Mouse (Mus musculus): Measurements from ENCODE around the gene Cyp2d10. TPM values are rescaled to one million over a fixed set of nuclear protein-coding genes. Genes with fewer than 3 reads are reported as not detected.
"Not testable (repeated sequence)": the region's sequence is repeated elsewhere in the genome, so short reads cannot be mapped to it uniquely, and the experiment has no call there.

Gene Cyp2d10
- polyA plus RNA-seq (2012; rRNA removed): 0.08 and 0.19 TPM in 2 replicates

DNA sequence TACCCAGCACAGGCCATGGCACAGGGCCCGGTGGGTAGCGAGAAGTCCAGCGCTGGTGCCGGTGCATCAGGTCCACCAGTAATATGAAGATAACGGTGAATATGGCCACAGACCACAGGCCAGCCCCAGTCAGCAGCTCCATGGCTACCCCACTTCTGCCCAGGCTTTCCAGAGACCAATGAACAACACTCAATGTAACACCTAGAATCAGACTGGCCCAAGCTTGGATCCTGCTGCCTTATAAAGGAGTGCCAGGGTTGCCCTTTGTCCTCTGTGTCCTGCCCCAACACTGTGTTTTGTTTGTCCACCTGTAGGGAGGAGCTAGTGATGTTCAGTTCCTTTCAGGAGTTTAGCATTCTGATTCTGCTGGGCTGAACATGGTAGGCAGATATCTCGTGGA lies at the start of gene Cyp2d10:
Gene Cyp2d10 (minus strand): TSS at position 215 of the 400 bp plus-strand sequence.
- Histone ChIP-seq H3K36me3 (ENCODE audit: control insufficient read depth, insufficient read depth, low read length) (no peaks in the 10 kb centered on the region), H3K27me3 (ENCODE audit: control insufficient read depth, insufficient read depth, low read length) (no peaks in the 10 kb centered on the region), H3K4me3 (ENCODE audit: extremely low read depth, insufficient read depth, insufficient read length) (no peak within 1 kb of the TSS), H3K4me1 (ENCODE audit: control insufficient read depth, insufficient read depth, insufficient read length) (no peaks in the 10 kb centered on the region), H3K27ac (ENCODE audit: insufficient read depth, low read length) (no peak within 1 kb of the TSS)
- WGBS: 91% methylated on average over 6 of the region's 6 CpGs
- no peak for DNase-seq (ENCODE audit: low read depth in 1 of 2, low spot score in 2 of 2)
- TF ChIP-seq CTCF (IDR thresholded peaks at IDR 0.05; ENCODE audit: extremely low read depth, insufficient read depth, insufficient read length, insufficient replicate concordance): no peak
- no peak for TF ChIP-seq POLR2A (IDR thresholded peaks at IDR 0.05; ENCODE audit: low read depth, low read length)

DNA sequence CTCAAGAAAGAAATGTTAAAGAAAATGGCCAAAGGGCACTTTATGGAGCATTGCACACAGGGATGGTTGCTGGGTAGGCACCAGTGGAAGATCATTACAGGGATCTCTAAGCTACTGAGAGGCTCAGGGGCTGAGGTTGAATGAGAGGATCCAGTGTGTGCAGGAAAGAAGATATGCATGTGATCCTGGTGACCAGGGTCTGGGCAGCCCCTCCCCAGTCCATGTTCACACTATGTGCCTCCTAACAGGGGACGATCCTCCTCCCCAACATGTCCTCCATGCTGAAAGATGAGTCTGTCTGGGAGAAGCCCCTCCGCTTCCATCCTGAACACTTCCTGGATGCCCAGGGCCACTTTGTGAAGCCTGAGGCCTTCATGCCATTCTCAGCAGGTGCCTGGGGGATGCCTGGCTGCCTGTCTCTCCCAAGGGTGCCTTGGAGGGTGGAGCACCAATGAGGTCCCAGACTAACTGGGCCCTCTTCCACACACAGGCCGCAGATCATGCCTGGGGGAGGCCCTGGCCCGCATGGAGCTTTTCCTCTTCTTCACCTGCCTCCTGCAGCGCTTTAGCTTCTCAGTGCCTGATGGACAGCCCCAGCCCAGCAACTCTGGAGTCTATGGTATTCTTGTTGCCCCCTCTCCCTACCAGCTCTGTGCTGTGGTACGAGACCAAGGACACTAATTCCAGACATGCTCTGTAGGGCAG lies 49.2 kb upstream of the Cyp2d10 start:
- H3K27me3 ChIP-seq (ENCODE audit: control insufficient read depth, insufficient read depth, low read length); H3K27ac ChIP-seq (ENCODE audit: insufficient read depth, low read length); H3K4me1 ChIP-seq (ENCODE audit: control insufficient read depth, insufficient read depth, insufficient read length); DNase-seq (ENCODE audit: low read depth in 1 of 2, low spot score in 2 of 2); H3K36me3 ChIP-seq (ENCODE audit: control insufficient read depth, insufficient read depth, low read length); H3K4me3 ChIP-seq (ENCODE audit: extremely low read depth, insufficient read depth, insufficient read length): not testable (repeated sequence)
- WGBS: 88% methylated on average over 6 of the region's 6 CpGs

DNA sequence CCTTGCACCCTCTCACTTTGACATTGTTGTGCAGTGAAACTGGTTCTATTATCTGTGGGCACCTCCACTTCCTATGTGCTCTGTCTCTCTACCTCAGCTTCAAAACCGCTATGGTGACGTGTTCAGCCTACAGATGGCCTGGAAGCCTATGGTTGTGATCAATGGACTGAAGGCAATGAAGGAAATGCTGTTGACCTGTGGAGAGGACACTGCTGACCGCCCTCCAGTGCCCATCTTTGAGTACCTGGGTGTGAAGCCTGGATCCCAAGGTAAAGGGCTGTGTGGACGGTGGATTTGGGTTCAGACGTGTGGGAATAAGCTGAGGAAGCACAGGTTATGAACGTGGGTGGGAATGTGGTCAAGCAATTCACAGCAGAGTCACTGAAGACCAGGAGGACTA lies 46.5 kb upstream of the Cyp2d10 start:
- H3K4me3 ChIP-seq (ENCODE audit: extremely low read depth, insufficient read depth, insufficient read length); H3K27me3 ChIP-seq (ENCODE audit: control insufficient read depth, insufficient read depth, low read length); H3K36me3 ChIP-seq (ENCODE audit: control insufficient read depth, insufficient read depth, low read length); H3K4me1 ChIP-seq (ENCODE audit: control insufficient read depth, insufficient read depth, insufficient read length); DNase-seq (ENCODE audit: low read depth in 1 of 2, low spot score in 2 of 2); H3K27ac ChIP-seq (ENCODE audit: insufficient read depth, low read length): not testable (repeated sequence)
- 76% methylated on average over 6 of the region's 6 CpGs for WGBS

DNA sequence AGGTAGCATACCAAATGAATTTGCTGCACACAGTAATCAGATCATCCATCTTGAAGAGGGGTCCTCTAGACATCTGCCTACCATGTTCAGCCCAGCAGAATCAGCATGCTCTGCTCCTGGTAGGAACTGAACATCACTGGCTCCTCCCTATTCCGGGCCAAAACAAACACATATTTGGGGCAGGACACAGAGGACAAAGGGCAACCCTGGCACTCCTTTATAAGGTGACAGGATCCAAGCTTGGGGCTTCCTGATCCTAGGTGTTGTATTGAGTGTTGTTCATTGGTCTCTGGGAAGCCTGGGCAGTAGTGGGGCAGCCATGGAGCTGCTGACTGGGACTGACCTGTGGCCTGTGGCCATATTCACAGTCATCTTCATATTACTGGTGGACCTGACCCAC lies 45.1 kb upstream of the Cyp2d10 start:
- not testable (repeated sequence) for H3K27me3 ChIP-seq (ENCODE audit: control insufficient read depth, insufficient read depth, low read length); H3K36me3 ChIP-seq (ENCODE audit: control insufficient read depth, insufficient read depth, low read length); H3K4me3 ChIP-seq (ENCODE audit: extremely low read depth, insufficient read depth, insufficient read length); DNase-seq (ENCODE audit: low read depth in 1 of 2, low spot score in 2 of 2); H3K27ac ChIP-seq (ENCODE audit: insufficient read depth, low read length); H3K4me1 ChIP-seq (ENCODE audit: control insufficient read depth, insufficient read depth, insufficient read length)
- 94% methylated on average over 1 of the region's 1 CpGs for WGBS

DNA sequence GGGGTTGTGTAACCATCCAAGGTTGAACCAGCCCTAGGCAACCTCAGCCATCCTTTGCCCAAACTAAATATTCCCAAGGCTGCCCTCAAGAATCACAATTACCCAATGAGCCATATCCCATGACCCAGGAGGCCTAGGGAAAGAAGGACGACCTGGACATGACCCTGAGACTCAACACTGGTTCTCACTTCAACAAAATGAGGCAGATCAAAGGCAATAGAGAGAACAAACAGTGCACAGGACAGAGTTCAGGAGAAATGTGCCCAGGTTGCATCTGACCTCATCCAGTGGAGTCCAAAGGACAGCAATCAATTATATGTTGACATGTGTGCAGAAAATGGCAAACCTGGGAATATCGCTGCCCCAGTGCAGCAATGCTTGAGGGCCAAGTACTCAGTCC lies 43.0 kb upstream of the Cyp2d10 start:
- DNase-seq (ENCODE audit: low read depth in 1 of 2, low spot score in 2 of 2); H3K27ac ChIP-seq (ENCODE audit: insufficient read depth, low read length): not testable (repeated sequence)
- WGBS: 85% methylated on average over 2 of the region's 2 CpGs

DNA sequence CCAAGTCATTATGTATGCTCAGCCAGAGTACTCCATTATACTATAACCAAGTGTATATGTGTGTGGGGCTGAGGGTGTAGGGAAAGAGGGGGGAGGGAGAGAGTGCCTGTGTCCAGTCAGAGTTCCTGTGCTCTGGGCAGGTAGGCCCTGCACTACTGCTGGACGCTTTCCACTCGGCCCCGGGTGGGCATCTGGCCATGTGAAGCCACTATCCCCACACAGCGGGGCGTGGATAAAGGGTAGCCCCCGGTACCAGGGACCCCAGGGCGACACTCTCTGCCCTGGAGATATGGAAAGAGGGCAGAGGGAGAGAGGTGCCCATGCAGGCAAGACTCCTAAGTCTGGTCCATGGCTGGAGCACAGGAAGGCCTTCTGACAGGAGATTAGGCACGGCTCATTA lies 38.2 kb upstream of the Cyp2d10 start:
- WGBS: 87% methylated on average over 8 of the region's 8 CpGs
- Histone ChIP-seq H3K4me1 (ENCODE audit: control insufficient read depth, insufficient read depth, insufficient read length) (no peaks in the 10 kb centered on the region), H3K36me3 (ENCODE audit: control insufficient read depth, insufficient read depth, low read length) (no peaks in the 10 kb centered on the region), H3K27ac (ENCODE audit: insufficient read depth, low read length) (no peak overlapping the region), H3K4me3 (ENCODE audit: extremely low read depth, insufficient read depth, insufficient read length) (no peak overlapping the region), H3K27me3 (ENCODE audit: control insufficient read depth, insufficient read depth, low read length) (no peaks in the 10 kb centered on the region)
- TF ChIP-seq CTCF (IDR thresholded peaks at IDR 0.05; ENCODE audit: extremely low read depth, insufficient read depth, insufficient read length, insufficient replicate concordance) (no peak), POLR2A (IDR thresholded peaks at IDR 0.05; ENCODE audit: low read depth, low read length) (no peak)
- no peak for DNase-seq (ENCODE audit: low read depth in 1 of 2, low spot score in 2 of 2)

More for the DNA sequence above, 43.0 kb upstream of the Cyp2d10 start:
- not testable (repeated sequence) for H3K4me1 ChIP-seq (ENCODE audit: control insufficient read depth, insufficient read depth, insufficient read length); H3K36me3 ChIP-seq (ENCODE audit: control insufficient read depth, insufficient read depth, low read length); H3K27me3 ChIP-seq (ENCODE audit: control insufficient read depth, insufficient read depth, low read length); H3K4me3 ChIP-seq (ENCODE audit: extremely low read depth, insufficient read depth, insufficient read length)

DNA sequence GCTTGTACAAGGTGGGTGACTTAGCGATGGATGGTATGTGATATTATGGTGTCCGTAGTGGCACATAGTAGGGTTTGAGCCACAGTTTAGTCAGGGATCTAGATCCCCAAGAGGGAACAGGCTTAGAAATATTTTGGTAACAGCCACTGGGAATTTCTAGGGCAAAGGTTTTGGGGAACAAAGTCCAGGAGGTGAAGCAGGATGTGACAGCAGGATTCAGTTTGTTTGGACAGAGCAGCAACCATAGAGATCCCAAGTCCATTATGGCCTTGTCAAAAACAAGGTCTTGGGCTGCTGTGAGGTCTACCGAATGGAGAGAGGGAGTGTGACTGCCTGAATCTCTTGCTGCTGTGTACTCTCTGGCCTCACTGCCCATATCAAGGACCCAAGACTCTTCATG lies 36.7 kb upstream of the Cyp2d10 start:
- Histone ChIP-seq H3K27me3 (ENCODE audit: control insufficient read depth, insufficient read depth, low read length) (no peaks in the 10 kb centered on the region), H3K36me3 (ENCODE audit: control insufficient read depth, insufficient read depth, low read length) (no peaks in the 10 kb centered on the region), H3K4me3 (ENCODE audit: extremely low read depth, insufficient read depth, insufficient read length) (no peak overlapping the region), H3K4me1 (ENCODE audit: control insufficient read depth, insufficient read depth, insufficient read length) (no peaks in the 10 kb centered on the region), H3K27ac (ENCODE audit: insufficient read depth, low read length) (no peak overlapping the region)
- DNase-seq (ENCODE audit: low read depth in 1 of 2, low spot score in 2 of 2): no peak
- TF ChIP-seq CTCF (IDR thresholded peaks at IDR 0.05; ENCODE audit: extremely low read depth, insufficient read depth, insufficient read length, insufficient replicate concordance) (no peak), POLR2A (IDR thresholded peaks at IDR 0.05; ENCODE audit: low read depth, low read length) (no peak)
- WGBS: 88% methylated on average over 3 of the region's 3 CpGs

All from spleen, adult 2 months (tissue).